Mouse (Mus musculus): ENCODE measurements around the gene Ppp5c. TPM values are rescaled to one million over a fixed set of nuclear protein-coding genes. Genes with fewer than 3 reads are reported as not detected.

Ppp5c gene
- polyA plus RNA-seq, 1 experiment from 2014 or later = 149 TPM

GRCm38 (mm10) chr7:16978593-16978992 lies 49.1 kb downstream of the Ppp5c start:
- Histone ChIP-seq H3K27ac (no peak overlapping the region), H3K4me3 (no peak overlapping the region), H3K4me1 (peaks cover 36% of the 10 kb centered on the region), H3K27me3 (ENCODE audit: low read depth, poor library complexity, severe bottlenecking) (no peaks in the 10 kb centered on the region), H3K36me3 (no peaks in the 10 kb centered on the region), H3K9me3 (replicated peaks) (no peaks in the 10 kb centered on the region)
- WGBS = 91% methylated on average over 3 of the region's 3 CpGs
- DNase-seq (ENCODE audit: low spot score) = no peak

GRCm38 (mm10) chr7:16978173-16978572 lies 49.6 kb downstream of the Ppp5c start:
- no peak for DNase-seq (ENCODE audit: low spot score)
- peaks cover 32% of the 10 kb centered on the region for H3K4me1 ChIP-seq
- H3K27ac ChIP-seq = no peak overlapping the region
- no peaks in the 10 kb centered on the region for H3K9me3 ChIP-seq (replicated peaks)
- 82% methylated on average over 6 of the region's 6 CpGs for WGBS
- no peaks in the 10 kb centered on the region for H3K36me3 ChIP-seq
- no peaks in the 10 kb centered on the region for H3K27me3 ChIP-seq (ENCODE audit: low read depth, poor library complexity, severe bottlenecking)
- H3K4me3 ChIP-seq = no peak overlapping the region

GRCm38 (mm10) chr7:16976298-16976697 lies 51.4 kb downstream of the Ppp5c start:
- 68% methylated on average over 8 of the region's 8 CpGs for WGBS
- no peak for DNase-seq (ENCODE audit: low spot score)

GRCm38 (mm10) chr7:16974018-16974417 lies 53.7 kb downstream of the Ppp5c start:
- H3K4me1 ChIP-seq = no peaks in the 10 kb centered on the region
- no peaks in the 10 kb centered on the region for H3K36me3 ChIP-seq
- H3K27ac ChIP-seq = no peak overlapping the region
- no peaks in the 10 kb centered on the region for H3K27me3 ChIP-seq (ENCODE audit: low read depth, poor library complexity, severe bottlenecking)
- H3K9me3 ChIP-seq (replicated peaks) = no peaks in the 10 kb centered on the region
- DNase-seq (ENCODE audit: low spot score) = no peak
- H3K4me3 ChIP-seq = no peak overlapping the region
- 77% methylated on average over 6 of the region's 6 CpGs for whole genome bisulfite sequencing

More at GRCm38 (mm10) chr7:16976298-16976697, 51.4 kb downstream of the Ppp5c start:
- Histone ChIP-seq H3K36me3 (no peaks in the 10 kb centered on the region), H3K9me3 (replicated peaks) (no peaks in the 10 kb centered on the region), H3K4me1 (peaks cover 16% of the 10 kb centered on the region), H3K27me3 (ENCODE audit: low read depth, poor library complexity, severe bottlenecking) (no peaks in the 10 kb centered on the region), H3K4me3 (no peak overlapping the region), H3K27ac (no peak overlapping the region)

- Histone ChIP-seq H3K4me1 (no peaks in the 10 kb centered on the region), H3K9me3 (replicated peaks) (no peaks in the 10 kb centered on the region), H3K27me3 (ENCODE audit: low read depth, poor library complexity, severe bottlenecking) (no peaks in the 10 kb centered on the region), H3K27ac (no peak overlapping the region), H3K36me3 (no peaks in the 10 kb centered on the region), H3K4me3 (no peak overlapping the region)
- WGBS = 91% methylated on average over 3 of the region's 3 CpGs
- DNase-seq (ENCODE audit: low spot score) = no peak
Measured at GRCm38 (mm10) chr7:16971160-16971559, 56.6 kb downstream of the Ppp5c start.

GRCm38 (mm10) chr7:16968414-16968813 lies 59.3 kb downstream of the Ppp5c start:
- Histone ChIP-seq H3K4me3 (no peak overlapping the region), H3K9me3 (replicated peaks) (no peaks in the 10 kb centered on the region), H3K4me1 (no peaks in the 10 kb centered on the region), H3K36me3 (no peaks in the 10 kb centered on the region), H3K27me3 (ENCODE audit: low read depth, poor library complexity, severe bottlenecking) (no peaks in the 10 kb centered on the region), H3K27ac (no peak overlapping the region)
- DNase-seq (ENCODE audit: low spot score) = no peak
- 86% methylated on average over 6 of the region's 6 CpGs for WGBS

- no peak overlapping the region for H3K4me3 ChIP-seq
- peaks cover 8% of the 10 kb centered on the region for H3K4me1 ChIP-seq
- H3K27ac ChIP-seq = no peak overlapping the region
- DNase-seq (ENCODE audit: low spot score) = no peak
- H3K36me3 ChIP-seq = no peaks in the 10 kb centered on the region
- no peaks in the 10 kb centered on the region for H3K9me3 ChIP-seq (replicated peaks)
- no peaks in the 10 kb centered on the region for H3K27me3 ChIP-seq (ENCODE audit: low read depth, poor library complexity, severe bottlenecking)
- WGBS = 72% methylated on average over 5 of the region's 5 CpGs
Measured at GRCm38 (mm10) chr7:16961678-16962077, 66.0 kb downstream of the Ppp5c start.

- Histone ChIP-seq H3K27me3 (ENCODE audit: low read depth, poor library complexity, severe bottlenecking) (no peaks in the 10 kb centered on the region), H3K4me3 (peak within 1 kb of the TSS; percentile 34), H3K36me3 (no peaks in the 10 kb centered on the region), H3K27ac (peak within 1 kb of the TSS; percentile 38; the same call in 1 of the 2 replicates), H3K4me1 (peaks cover 8% of the 10 kb centered on the region), H3K9me3 (replicated peaks) (no peaks in the 10 kb centered on the region)
- WGBS = 32% methylated on average over 17 of the region's 17 CpGs
- peak; percentile 86 for DNase-seq (ENCODE audit: low spot score)
Measured at GRCm38 (mm10) chr7:16959539-16960187, 68.1 kb downstream of the Ppp5c start, which contains the start of gene Pnmal1. Gene Pnmal1 (plus strand): TSS chr7:16959679.

GRCm38 (mm10) chr7:16956410-16957265 lies 71.1 kb downstream of the Ppp5c start:
- no peaks in the 10 kb centered on the region for H3K36me3 ChIP-seq
- H3K4me3 ChIP-seq = no peak overlapping the region
- no peak overlapping the region for H3K27ac ChIP-seq
- no peaks in the 10 kb centered on the region for H3K9me3 ChIP-seq (replicated peaks)
- no peaks in the 10 kb centered on the region for H3K27me3 ChIP-seq (ENCODE audit: low read depth, poor library complexity, severe bottlenecking)
- 78% methylated on average over 15 of the region's 15 CpGs for WGBS
- DNase-seq (ENCODE audit: low spot score) = no peak
- H3K4me1 ChIP-seq = peaks cover 8% of the 10 kb centered on the region

DNA sequence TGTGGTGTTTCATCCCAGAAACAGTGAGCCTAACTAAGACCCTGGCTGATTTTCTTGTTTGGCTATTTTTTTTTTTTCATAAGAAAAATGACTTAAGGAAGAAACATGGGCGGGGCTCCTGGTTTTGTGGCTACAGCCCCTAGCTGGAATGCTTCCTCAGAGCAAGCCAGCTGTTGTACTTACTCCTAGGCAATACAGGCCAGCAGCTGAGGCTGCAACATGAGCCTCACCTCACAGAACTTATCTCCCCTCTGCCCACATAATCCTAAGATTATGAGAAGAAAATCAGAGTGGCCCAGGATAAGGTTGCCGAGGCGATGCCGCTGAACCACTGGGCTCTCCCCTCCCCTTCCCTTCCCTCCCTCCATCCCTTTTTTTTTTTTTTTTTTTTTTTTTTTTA lies 72.0 kb downstream of the Ppp5c start:
- Histone ChIP-seq H3K27ac (no peak overlapping the region), H3K4me1 (peaks cover 8% of the 10 kb centered on the region), H3K4me3 (no peak overlapping the region), H3K36me3 (no peaks in the 10 kb centered on the region), H3K9me3 (replicated peaks) (no peaks in the 10 kb centered on the region), H3K27me3 (ENCODE audit: low read depth, poor library complexity, severe bottlenecking) (no peaks in the 10 kb centered on the region)
- 91% methylated on average over 4 of the region's 4 CpGs for WGBS
- DNase-seq (ENCODE audit: low spot score) = no peak

Other genes starting within 250 kb of the Ppp5c start
- 48.3 and 48.7 TPM in 2 replicates for gene Slc1a5, start 246.6 kb downstream of the Ppp5c start, polyA plus RNA-seq (2016; fragmentation: Nextera tagmentation; extraction: Ambion mirVana)
- gene Strn4, start 212.0 kb downstream of the Ppp5c start, polyA plus RNA-seq (2016; fragmentation: Nextera tagmentation; extraction: Ambion mirVana) = 130 and 145 TPM in 2 replicates
- gene Fkrp, start 211.2 kb downstream of the Ppp5c start, polyA plus RNA-seq (2016; fragmentation: Nextera tagmentation; extraction: Ambion mirVana) = 27.2 and 33.1 TPM in 2 replicates
- gene Prkd2, start 185.0 kb downstream of the Ppp5c start, polyA plus RNA-seq (2016; fragmentation: Nextera tagmentation; extraction: Ambion mirVana) = 15.0 and 15.6 TPM in 2 replicates
- 7.0 and 8.2 TPM in 2 replicates for gene Dact3, start 152.6 kb downstream of the Ppp5c start, polyA plus RNA-seq (2016; fragmentation: Nextera tagmentation; extraction: Ambion mirVana)
- gene Gng8, start 136.1 kb downstream of the Ppp5c start, polyA plus RNA-seq (2016; fragmentation: Nextera tagmentation; extraction: Ambion mirVana) = 15.4 and 18.5 TPM in 2 replicates
- gene Ptgir, start 121.4 kb downstream of the Ppp5c start, polyA plus RNA-seq (2016; fragmentation: Nextera tagmentation; extraction: Ambion mirVana) = 0.18 and 0.43 TPM in 2 replicates
- 127 and 134 TPM in 2 replicates for gene Calm3, start 103.8 kb downstream of the Ppp5c start, polyA plus RNA-seq (2016; fragmentation: Nextera tagmentation; extraction: Ambion mirVana)
- 2.6 and 5.7 TPM in 2 replicates for gene Pnmal2, start 83.2 kb downstream of the Ppp5c start, polyA plus RNA-seq (2016; fragmentation: Nextera tagmentation; extraction: Ambion mirVana)
- gene Pnmal1, start 68.2 kb downstream of the Ppp5c start, polyA plus RNA-seq (2016; fragmentation: Nextera tagmentation; extraction: Ambion mirVana) = 0.79 and 1.5 TPM in 2 replicates
- gene Gm42372, start 44.8 kb downstream of the Ppp5c start, polyA plus RNA-seq (2016; fragmentation: Nextera tagmentation; extraction: Ambion mirVana) = 0.96 and 0.98 TPM in 2 replicates
- gene Ccdc8, start 35.2 kb downstream of the Ppp5c start, polyA plus RNA-seq (2016; fragmentation: Nextera tagmentation; extraction: Ambion mirVana) = 13.7 and 13.8 TPM in 2 replicates
- 5.9 and 7.4 TPM in 2 replicates for gene Hif3a, start 34.5 kb upstream of the Ppp5c start, polyA plus RNA-seq (2016; fragmentation: Nextera tagmentation; extraction: Ambion mirVana)
- gene Psg16, start 46.1 kb upstream of the Ppp5c start, polyA plus RNA-seq (2016; fragmentation: Nextera tagmentation; extraction: Ambion mirVana) = 0.05 and 0.06 TPM in 2 replicates
- gene Ceacam3, start 122.4 kb upstream of the Ppp5c start, polyA plus RNA-seq (2016; fragmentation: Nextera tagmentation; extraction: Ambion mirVana) = not detected in 2 replicates
- gene Psg29, start 175.6 kb upstream of the Ppp5c start, polyA plus RNA-seq (2016; fragmentation: Nextera tagmentation; extraction: Ambion mirVana) = not detected in 2 replicates

Data from limb, embryonic 10.5 days (tissue).